Mouse (Mus musculus) cerebellum, adult 9-11 months (tissue): ENCODE results near the gene Tmod1.

Experiments
- DNase-seq: peaks from one replicate; pipeline ENCODE4 v3.0.0; 2022

Tmod1 gene

DNA sequence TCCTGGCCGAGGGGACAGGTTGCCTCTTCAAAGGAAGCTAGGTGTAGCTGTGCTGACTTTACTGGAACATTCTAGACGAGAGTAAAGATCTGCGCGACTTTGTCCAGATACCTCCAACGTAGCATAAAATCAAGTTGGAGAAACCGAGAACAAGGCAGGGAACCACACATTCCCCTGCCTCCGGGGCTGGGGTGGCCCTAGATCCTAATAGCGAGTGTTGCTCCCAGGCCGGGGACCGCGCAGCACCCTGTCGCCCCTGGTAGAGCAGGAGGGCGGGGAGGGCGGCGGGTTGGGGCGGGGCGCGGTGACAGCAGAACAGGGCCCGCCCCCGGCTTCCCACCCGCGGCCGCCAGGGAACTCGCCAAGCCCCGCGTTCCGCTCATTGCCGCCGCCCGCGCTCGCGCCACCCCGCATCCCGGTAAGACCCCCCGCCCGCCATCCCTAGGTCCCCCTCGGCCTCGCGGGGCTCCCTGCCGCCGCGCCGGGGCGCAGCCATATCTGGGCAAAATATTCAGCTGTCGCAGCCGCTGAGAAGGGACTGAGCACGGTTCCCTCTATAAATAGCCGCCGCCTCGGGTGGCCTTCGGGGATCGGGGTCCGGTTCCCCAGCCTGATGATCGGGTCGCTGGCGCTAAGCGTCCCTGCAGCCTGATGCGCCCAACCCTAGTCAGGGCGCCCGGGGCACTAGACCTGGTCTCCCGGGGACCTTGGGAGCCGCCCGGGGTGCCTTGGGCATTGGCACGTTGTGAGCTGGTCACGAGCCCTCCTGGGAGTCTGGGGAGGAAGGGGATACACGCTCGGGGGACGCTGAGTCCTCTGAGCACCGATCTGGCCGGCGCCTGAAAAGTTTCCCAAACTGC, at the start of gene Tmod1:
Gene Tmod1 (plus strand): TSS at position 44 of the 860 bp plus-strand sequence.
- peak; percentile 83 for DNase-seq

DNA sequence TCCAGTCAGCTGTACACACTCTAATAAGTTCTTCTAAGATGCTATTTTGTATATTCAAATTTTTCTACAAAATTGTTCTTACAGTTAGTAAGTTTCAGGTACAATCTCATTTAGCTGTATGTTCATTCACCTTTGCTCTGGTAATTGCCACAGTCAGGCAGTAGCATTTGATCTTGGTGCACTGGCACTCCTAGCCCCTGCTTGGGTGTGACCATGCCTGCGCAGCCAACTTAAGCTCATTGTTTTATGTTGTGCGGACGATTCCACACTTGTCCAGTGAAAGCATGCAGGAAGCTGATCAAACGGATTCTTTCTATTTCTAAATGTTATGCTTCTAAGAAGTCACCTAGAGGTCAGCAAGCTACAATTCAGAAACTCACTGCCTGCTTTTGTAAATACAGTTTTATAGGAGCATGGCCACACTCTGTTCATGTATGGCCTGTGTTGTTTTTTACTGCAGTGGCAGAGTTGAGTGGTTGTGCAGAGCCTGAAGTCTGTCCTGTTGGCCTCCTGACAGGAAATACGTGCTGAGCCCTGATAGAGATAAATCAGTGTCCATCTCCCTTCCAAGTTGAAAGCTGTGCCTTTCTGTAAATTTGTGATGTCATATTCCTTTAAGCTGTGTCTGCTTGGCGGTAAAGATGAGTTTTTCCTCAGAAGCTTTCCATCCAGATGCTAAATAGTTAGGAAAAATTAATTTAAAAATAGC, 48.2 kb upstream of the Tmod1 start:
- DNase-seq, result no peak

GRCm38 (mm10) chr4:45998536-45998935, 40.2 kb upstream of the Tmod1 start:
- no peak for DNase-seq

GRCm38 (mm10) chr4:46008142-46008793, 30.5 kb upstream of the Tmod1 start:
- no peak for DNase-seq

GRCm38 (mm10) chr4:46011698-46012097, 27.0 kb upstream of the Tmod1 start:
- DNase-seq, result no peak

GRCm38 (mm10) chr4:46015605-46016004, 23.1 kb upstream of the Tmod1 start:
- DNase-seq, result no peak

- peak; percentile 57 for DNase-seq
These were observed 15.7 kb upstream of the Tmod1 start for GRCm38 (mm10) chr4:46023021-46023481.

- DNase-seq, result no peak
These were observed 12.8 kb upstream of the Tmod1 start for GRCm38 (mm10) chr4:46025893-46026292.

DNA sequence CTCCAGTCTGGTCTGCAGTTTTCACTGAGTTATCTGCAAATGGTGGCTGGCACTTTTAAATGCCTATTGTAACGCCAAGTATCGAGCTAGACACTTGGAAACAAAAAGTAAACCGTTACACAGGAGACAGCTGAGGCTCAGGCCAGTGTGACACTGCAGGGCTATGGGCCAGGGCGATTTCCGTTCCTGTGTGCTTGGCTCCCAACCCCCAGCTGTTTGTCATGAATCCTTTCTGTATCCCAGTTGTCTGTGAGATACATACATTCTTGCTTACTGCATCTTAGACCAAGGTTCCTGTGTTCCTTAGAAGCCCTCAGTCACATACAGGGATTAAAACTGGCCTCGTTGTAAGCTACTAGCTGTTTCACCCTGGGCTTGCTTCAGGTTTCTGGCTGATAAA, 10.5 kb upstream of the Tmod1 start:
- DNase-seq, result no peak

DNA sequence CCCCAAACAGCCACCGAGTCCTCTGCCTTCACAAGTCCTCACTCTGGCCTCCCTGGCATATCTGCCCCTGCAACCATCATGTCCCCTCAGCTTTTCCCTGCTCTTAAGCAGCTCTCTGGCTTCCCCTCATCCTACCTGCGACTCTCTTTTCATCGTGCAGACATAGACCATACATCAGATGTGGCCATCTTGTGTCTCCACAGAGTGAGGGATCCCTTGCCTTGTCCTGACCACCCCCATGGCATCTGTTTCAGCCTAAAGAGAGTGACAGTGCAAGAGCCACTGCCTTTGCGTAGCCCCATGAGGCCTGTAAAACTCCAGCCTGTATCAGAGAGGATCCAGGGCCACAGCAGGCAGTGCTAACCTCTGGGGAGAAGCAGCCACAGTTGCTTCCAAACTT, 10.0 kb upstream of the Tmod1 start:
- DNase-seq, result no peak

- DNase-seq, result no peak
These were observed 9.2 kb upstream of the Tmod1 start for GRCm38 (mm10) chr4:46029552-46029951.

DNA sequence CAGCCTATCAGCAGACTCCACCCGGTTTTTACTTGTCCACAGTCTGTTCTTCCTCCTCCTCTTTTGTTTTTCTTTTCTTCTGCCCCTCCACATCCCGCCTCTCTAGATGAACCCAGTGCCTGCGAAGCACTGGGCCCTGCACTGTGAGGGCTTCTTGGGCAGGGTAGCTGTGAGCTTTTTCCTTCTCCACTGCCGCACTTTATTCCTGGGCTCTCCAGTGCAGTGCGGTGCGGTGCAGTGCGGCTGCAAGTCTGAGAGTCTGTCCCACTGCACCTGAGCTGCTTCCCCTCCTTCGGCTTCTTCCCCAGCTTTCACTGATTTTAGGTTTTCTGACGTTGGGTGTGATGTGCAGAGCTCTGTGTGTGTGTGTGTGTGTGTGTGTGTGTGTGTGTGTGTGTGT, 6.3 kb upstream of the Tmod1 start:
- no peak for DNase-seq

DNA sequence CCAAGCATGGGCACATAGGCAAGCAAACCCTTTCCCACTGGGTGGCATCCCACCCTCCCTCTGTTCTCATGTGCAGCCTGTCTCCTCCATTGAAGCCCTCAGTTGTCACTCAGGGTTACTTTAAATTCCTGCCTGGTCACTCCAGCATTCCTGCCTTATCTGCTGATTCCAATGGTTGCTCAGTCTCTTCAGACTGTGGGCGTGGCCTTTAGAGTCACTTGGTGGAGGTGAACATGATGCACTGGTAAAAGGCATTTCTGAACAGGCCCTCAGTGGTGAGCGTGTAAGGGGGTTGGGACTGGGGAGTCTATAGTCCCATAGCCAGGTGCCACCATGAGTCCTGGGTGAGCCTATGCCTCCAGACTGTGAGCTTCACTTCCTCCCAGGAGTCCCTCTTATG, 5.5 kb upstream of the Tmod1 start:
- no peak for DNase-seq

DNA sequence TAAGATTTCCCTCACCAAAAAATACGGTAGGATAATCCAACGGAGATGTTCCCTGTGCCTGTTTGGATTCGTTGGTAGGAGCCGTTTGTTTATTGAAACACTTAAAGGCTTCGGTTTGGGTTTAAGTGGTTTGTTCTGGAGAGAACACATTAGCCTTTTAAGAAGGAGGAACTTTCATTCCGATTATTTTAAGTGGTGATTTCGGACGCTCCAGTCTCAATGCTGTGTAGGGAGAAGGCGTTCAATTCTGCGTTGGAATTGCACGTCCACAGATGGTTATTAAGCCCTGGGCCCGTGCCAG, 194 bp upstream of the Tmod1 start:
- DNase-seq, result no peak

DNA sequence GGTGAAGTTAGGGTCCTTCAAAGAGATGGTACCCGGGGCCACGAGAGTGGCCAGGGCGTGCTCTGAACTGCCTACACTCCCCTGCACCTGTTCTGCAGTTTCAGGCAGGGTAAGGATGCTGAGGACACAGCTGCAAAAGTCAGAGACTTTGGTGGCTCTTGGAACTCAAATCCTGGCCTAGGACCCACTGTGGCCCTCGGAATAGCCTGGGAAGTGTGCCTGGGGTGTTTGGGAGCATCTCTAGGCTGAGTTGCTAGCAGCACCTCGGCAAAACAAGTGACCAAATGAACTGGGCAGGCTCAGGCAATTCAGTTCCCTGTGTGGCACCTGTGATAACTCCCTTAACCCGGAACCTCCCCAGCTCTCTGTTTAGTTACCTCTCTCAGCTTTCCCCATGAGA, 1.2 kb downstream of the Tmod1 start:
- peak; percentile 56 for DNase-seq

DNA sequence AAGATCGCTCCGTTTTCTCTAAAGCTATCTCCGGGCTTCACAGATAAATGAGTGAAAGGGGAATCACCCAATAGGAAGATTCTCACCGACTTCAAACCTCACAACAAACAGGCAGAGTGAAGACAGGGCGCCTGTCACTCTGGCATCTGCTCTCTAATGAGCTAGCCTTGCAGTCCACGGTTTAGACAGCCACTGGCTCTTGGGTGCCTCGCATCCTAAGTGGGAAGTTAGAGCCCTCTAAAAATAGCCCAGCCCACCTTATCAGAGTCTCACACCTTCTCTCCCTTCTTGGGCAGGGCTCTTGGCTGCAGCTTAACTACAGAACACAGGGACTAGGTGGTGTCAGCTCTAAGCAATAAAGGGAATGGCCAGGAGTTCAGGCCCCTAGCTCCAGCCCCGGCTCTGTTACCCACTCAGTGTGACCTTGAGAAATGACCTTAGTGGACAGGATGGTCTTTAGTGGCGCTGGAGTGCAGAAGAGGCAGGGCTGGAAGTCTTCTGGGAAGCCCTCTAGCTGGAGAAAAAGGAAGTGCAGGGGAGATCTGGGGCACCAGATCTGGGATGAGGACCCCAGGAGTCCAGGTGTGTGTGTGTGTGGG, 2.0 kb downstream of the Tmod1 start:
- DNase-seq, result peak; percentile 74

- no peak for DNase-seq
These were observed 3.2 kb downstream of the Tmod1 start for GRCm38 (mm10) chr4:46041761-46042504.

- no peak for DNase-seq
These were observed 3.7 kb downstream of the Tmod1 start for GRCm38 (mm10) chr4:46042505-46042850.

- no peak for DNase-seq
These were observed 4.6 kb downstream of the Tmod1 start for GRCm38 (mm10) chr4:46043361-46043760.

GRCm38 (mm10) chr4:46047971-46048370, 9.2 kb downstream of the Tmod1 start:
- DNase-seq, result no peak

- peak; percentile 53 for DNase-seq
These were observed 9.7 kb downstream of the Tmod1 start for GRCm38 (mm10) chr4:46048418-46048817.

DNA sequence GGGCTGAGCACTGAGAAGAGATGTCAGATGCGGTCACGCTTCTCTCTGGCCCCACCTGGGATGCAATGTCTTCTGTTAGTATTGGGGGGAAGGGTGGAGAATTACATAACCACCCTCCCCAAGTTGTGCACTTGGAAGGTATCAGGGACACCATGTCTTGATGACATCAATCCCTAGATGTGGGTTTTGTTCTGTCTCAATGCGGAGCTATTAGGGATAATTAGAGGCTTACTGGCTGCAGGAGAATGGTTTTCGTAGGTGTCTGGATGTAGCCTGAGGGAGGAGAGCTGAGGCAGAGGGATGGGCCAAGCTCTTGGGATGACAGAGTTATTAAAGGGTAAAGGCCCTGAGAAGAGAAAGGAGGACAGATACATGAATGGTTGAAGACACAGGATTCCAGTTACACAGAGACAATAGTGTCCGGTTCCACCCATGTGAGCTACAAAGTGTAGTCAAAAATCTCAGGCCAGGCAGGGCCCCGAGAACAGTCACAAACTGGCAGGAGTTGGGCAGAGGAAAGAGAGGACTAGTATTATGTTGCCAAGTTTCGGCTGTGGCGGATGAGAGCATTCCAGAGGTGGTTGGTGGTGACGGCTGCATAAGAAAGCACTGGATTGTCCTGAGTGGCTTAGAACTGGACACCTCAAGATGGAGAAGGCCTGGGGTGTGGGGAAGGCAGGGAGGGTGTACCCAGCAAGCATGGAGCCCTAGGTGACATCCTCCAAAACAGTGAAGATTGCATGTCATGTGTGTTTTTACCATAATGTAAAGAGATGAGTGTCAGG, 14.8 kb downstream of the Tmod1 start:
- no peak for DNase-seq
